In genomic region chr19:56436380-56436779, GRCm38 (mm10) we compare ENCODE assay signal across 25 mouse cellular contexts. TPM values are rescaled to one million over a fixed set of nuclear protein-coding genes. Genes with fewer than 3 reads are reported as not detected.
DNase-seq lines count a peak whose midpoint lies in the region; ATAC-seq lines count a peak whose summit lies in the region.
"Had no signal": no experiment of that assay in that cellular context is flagged by ENCODE, and none has a peak within 500 bp of the region (broad histone marks: within the 10 kb centered on the region; RNA-seq: fewer than 3 reads in every experiment).

No protein-coding gene starts in this region.

- no peaks in the 10 kb centered on the region for H3K36me3 ChIP-seq in midbrain, embryonic 11.5 days (ENCODE audit: control insufficient read depth, insufficient read depth, low read length)
- H3K36me3 ChIP-seq: forebrain, embryonic 15.5 days; hindbrain, embryonic 12.5 days; neural tube, embryonic 13.5 days had no signal

- H3K27me3 ChIP-seq in midbrain, embryonic 11.5 days (ENCODE audit: control insufficient read depth, insufficient read depth, low read length) = no peaks in the 10 kb centered on the region
- H3K27me3 ChIP-seq: CH12.LX; forebrain, embryonic 15.5 days; hindbrain, embryonic 12.5 days; limb, embryonic 15.5 days; neural tube, embryonic 13.5 days had no signal

- no peaks in the 10 kb centered on the region for H3K4me1 ChIP-seq in midbrain, embryonic 11.5 days (ENCODE audit: control insufficient read depth, insufficient read depth, low read length)
- H3K4me1 ChIP-seq: forebrain, embryonic 15.5 days had no signal

- peak; percentile 34 for DNase-seq in adrenal gland, postnatal 14 days
- no peak for DNase-seq in adrenal gland, adult (ENCODE audit: inconsistent age in 2 of 2, low spot score in 1 of 2)
- peak; percentile 34 for DNase-seq in right cerebral cortex, postnatal 4 days
- no peak for DNase-seq in right cerebral cortex, postnatal 36 days (ENCODE audit: low spot score in 2 of 2)
- DNase-seq in cerebellum, postnatal 25 days = peak; percentile 59 to 67
- peak; percentile 45 to 65 for DNase-seq in layer of hippocampus, postnatal 14 days (ENCODE audit: low spot score in 2 of 2)
- no peak for DNase-seq in midbrain, embryonic 11.5 days (ENCODE audit: low spot score, missing footprints)
- DNase-seq in spleen, postnatal 14 days (ENCODE audit: low spot score in 2 of 2) = no peak
- DNase-seq: gastrocnemius, postnatal 36 days; heart, postnatal 10 days; kidney, adult 18-20 months; kidney, postnatal 14 days; midbrain, embryonic 14.5 days; spleen, adult 18-20 months had no signal

- WGBS in midbrain, embryonic 11.5 days = 87% methylated on average over 13 of the region's 13 CpGs

- no peaks in the 10 kb centered on the region for H3K9me3 ChIP-seq in midbrain, embryonic 11.5 days (ENCODE audit: control insufficient read depth, low read length)
- H3K9me3 ChIP-seq: forebrain, embryonic 15.5 days; hindbrain, embryonic 12.5 days; limb, embryonic 15.5 days; neural tube, embryonic 13.5 days had no signal

- H3K4me3 ChIP-seq in midbrain, embryonic 11.5 days (ENCODE audit: low read depth, low read length) = no peak overlapping the region
- H3K4me3 ChIP-seq: erythroblast, embryonic 14.5 days; forebrain, embryonic 15.5 days; hindbrain, embryonic 12.5 days; limb, embryonic 15.5 days; neural tube, embryonic 13.5 days had no signal

- no peak overlapping the region for H3K9ac ChIP-seq in midbrain, embryonic 11.5 days (ENCODE audit: low read length)
- H3K9ac ChIP-seq: forebrain, embryonic 15.5 days; hindbrain, embryonic 12.5 days; limb, embryonic 15.5 days; neural tube, embryonic 13.5 days had no signal

- no peak for ATAC-seq in midbrain, embryonic 11.5 days (ENCODE audit: low FRiP score)
- ATAC-seq: forebrain, embryonic 15.5 days; lung, postnatal 0 days had no signal

- no peak overlapping the region for H3K27ac ChIP-seq in midbrain, embryonic 11.5 days (ENCODE audit: low read depth, low read length)
- H3K27ac ChIP-seq: forebrain, embryonic 15.5 days; hindbrain, embryonic 12.5 days; limb, embryonic 15.5 days; neural tube, embryonic 13.5 days had no signal

- no peak overlapping the region for H3K4me2 ChIP-seq in midbrain, embryonic 11.5 days
- H3K4me2 ChIP-seq: forebrain, embryonic 15.5 days; heart, embryonic 11.5 days; hindbrain, embryonic 12.5 days; limb, embryonic 15.5 days; neural tube, embryonic 13.5 days had no signal

RNA-seq across cellular contexts. Expression of gene Plekhs1, which starts 25.1 kb away (rescaled TPM):
- 0.22 and 0.53 TPM in 2 replicates for total RNA-seq in adrenal gland, postnatal 14 days (2021)
- total RNA-seq in layer of hippocampus, postnatal 14 days (2021) = 1 to 10 TPM in 1 of 2 experiments, under 1 TPM in 1; 0.45 to 1.1 TPM
- 0.10 and 0.19 TPM in 2 replicates for polyA plus RNA-seq in midbrain, embryonic 11.5 days (2014; fragmentation: Nextera tagmentation; extraction: Ambion mirVana)
- total RNA-seq: CH12.LX; common myeloid progenitor, adult 5-6 weeks had no signal
- polyA plus RNA-seq: erythroblast, embryonic 14.5 days; limb, embryonic 15.5 days; liver, embryonic 16.5 days had no signal

RNA-seq across cellular contexts. Expression of gene Casp7, which starts 39.5 kb away (rescaled TPM):
- total RNA-seq in adrenal gland, postnatal 14 days (2021) = 13.7 and 15.7 TPM in 2 replicates
- 1 to 10 TPM; 5.1 to 6.3 TPM for total RNA-seq in layer of hippocampus, postnatal 14 days (2021)
- polyA plus RNA-seq in midbrain, embryonic 11.5 days (2014; fragmentation: Nextera tagmentation; extraction: Ambion mirVana) = 13.9 and 20.3 TPM in 2 replicates

RNA-seq across cellular contexts. Expression of gene Nrap, which starts 46.5 kb away (rescaled TPM):
- total RNA-seq in adrenal gland, postnatal 14 days (2021) = 0.11 TPM in 2 replicates
- under 1 TPM; 0.14 to 0.25 TPM for total RNA-seq in layer of hippocampus, postnatal 14 days (2021)
- polyA plus RNA-seq in midbrain, embryonic 11.5 days (2014; fragmentation: Nextera tagmentation; extraction: Ambion mirVana) = 0.16 and 0.29 TPM in 2 replicates
- polyA plus RNA-seq: embryonic facial prominence, embryonic 11.5 days had no signal

Comparison
In these comparisons a context has a peak if more than half of its experiments do, and no peak if none do; other contexts are left out.
1. DNase-seq: peak in adrenal gland, postnatal 14 days (single experiment), right cerebral cortex, postnatal 4 days (single experiment), cerebellum, postnatal 25 days (2 of 2) and layer of hippocampus, postnatal 14 days (2 of 2); none in adrenal gland, adult (0 of 2), right cerebral cortex, postnatal 36 days (0 of 2), midbrain, embryonic 11.5 days (single experiment) and spleen, postnatal 14 days (0 of 2).